Mouse (Mus musculus) heart, postnatal 25 days (tissue): ENCODE data around the gene Phyhipl. TPM values are rescaled to one million over a fixed set of nuclear protein-coding genes. Genes with fewer than 3 reads are reported as not detected.

Source experiments
- DNase-seq: peaks from one replicate; pipeline ENCODE4 v3.0.0; 2022; ENCODE audit warnings: low spot score
- intact Hi-C: fragments of 180-260 bp; cut with DNase I; formaldehyde crosslinking; loops from one replicate; pipeline ENCODE4 v1.15.1; 2025
- total RNA-seq, 2 experiments: library from RNA; stranded (reverse); gene quantifications; 2 replicates each; pipeline ENCODE4 v1.2.3; 2021

The Phyhipl gene
- total RNA-seq, 2 experiments from 2014 or later, result not detected

DNA sequence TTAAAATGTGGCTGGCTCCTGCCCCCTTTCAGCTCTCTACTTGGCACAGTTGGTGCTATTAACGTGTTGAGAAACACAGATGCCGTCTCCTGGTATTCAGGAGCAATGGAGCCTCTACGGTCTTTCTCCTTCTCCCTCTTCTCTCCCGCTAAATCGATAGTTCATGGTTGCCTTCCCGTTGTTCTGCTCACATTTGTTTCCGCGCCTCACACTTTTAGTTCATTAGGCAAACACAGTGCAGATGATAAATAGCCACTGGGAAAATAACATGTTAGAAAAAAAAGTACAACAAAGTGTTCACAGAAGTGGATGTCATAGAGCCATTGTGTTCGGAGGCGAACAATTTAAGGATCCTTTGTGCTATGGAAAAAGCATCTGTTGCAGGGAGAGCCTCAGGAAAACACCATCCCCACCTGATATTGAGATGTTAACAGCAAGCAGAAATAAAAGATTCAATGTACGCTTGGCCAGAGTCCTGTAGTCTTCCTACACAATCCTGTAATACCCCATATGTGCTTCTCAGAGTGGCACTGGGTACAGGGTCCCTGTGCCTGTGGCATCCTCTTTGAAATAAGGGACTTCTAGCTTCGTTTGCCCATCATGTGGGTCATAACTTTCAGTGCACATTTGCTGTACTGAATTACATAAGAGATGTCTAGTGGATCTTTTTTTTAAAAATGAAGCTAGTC, 18.0 kb downstream of the Phyhipl start:
- intact Hi-C loops, result no loop called here
- DNase-seq, result no peak

DNA sequence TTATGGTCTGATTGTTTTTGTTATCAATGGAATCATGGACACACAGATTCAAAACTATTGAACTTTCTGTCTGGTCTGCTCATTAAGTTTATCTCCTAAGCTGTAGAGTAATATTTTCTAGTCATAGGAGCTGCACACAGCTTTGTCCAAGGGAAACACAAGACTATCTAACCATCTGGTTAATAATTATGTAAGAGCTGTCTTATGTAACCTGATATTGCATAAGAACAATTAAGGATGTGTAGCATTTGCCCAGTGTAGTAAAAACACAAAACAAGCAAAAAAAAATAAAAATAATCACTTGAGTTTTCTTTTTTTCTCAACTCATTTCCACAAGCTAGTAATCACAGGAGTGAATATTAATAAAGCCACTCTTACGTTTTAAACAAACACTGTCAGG, 20.5 kb downstream of the Phyhipl start:
- intact Hi-C loops, result no loop called here
- no peak for DNase-seq

DNA sequence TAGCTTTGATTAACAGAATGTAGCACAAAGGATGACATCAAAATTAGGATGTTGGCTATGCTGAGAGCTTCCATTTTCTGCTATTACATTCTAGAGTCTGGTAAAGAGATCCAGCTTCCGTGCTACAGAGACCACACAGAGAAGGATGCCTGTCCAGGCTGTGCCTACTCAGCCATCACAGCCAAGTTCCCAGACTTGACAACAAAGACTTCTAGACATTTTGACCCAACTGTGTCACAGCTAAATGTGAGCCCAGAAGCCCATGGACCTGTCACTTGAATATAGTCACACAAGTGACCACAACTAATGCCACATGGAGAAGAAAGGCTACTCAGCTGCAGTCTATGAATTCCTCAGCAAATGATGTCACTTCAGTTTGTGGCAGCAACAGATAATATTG, 24.6 kb downstream of the Phyhipl start:
- no peak for DNase-seq
- intact Hi-C loops, result no loop called here

DNA sequence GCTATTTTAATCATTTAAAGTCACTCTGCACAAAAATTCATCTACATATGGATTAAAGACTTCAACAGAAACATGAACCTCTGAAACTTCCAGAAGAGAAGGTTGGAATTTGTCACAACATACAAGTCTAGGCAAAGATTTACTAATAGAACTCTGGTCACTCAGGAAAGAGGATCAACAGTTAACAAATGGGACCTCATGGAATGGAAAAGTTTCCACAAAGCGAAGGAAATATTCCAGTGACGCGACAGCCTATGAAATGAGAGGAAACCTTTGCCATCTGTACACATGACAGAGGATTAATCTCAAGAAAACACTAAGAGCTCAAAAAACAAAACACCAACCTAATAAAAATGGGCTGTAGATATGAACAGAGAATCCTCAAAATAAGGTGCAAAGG, 32.3 kb downstream of the Phyhipl start:
- DNase-seq, result no peak
- intact Hi-C loops, result no loop called here

DNA sequence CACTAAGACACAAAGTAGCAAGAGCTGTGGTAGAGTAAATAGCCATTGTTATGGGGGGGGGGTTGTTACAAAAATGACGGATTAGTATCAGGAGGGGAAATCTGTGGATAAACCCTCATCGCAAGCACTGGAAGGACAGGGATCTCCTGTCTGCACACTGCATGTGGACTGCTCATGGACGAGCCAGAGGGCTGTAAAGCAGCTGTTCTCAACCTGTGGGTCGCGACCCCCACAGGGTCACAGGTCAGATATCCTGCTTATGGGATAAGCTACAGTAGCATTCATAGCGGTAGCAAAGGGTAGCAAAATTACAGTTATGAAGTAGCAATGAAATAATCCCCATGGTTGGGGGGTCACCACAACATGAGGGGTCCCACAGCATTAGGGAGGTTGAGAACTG, 39.4 kb downstream of the Phyhipl start:
- intact Hi-C loops, result no loop called here
- no peak for DNase-seq

GRCm38 (mm10) chr10:70611633-70612032, 44.1 kb downstream of the Phyhipl start:
- intact Hi-C loops, result no loop called here
- DNase-seq, result no peak

DNA sequence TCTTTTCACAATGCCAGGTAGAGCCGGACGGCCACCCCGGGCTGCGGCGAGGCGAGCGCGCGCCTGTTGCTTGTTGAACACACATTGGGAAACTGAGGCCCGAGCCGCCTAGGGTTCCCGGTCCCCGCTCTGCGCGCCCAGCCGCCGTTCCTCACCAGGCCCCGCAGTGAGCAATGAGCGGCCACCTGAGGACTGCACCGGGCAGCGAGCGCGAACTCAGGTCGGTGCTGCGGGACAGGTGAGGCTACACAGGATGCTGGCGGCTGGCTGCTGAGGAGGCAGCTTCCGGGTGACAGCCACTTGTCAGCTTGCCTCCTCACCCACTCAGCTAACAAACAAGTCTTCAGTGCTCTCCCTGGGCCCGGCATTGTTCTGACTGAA, 55.9 kb downstream of the Phyhipl start:
- no peak for DNase-seq
- intact Hi-C loops, result loop anchor here (10.0 kb wide), 1 partner anchor 625 kb away; no protein-coding TSS in a partner anchor

GRCm38 (mm10) chr10:70599126-70599924, 56.4 kb downstream of the Phyhipl start:
- intact Hi-C loops, result loop anchor here (10.0 kb wide), 1 partner anchor 625 kb away; no protein-coding TSS in a partner anchor

GRCm38 (mm10) chr10:70598516-70599125, 57.1 kb downstream of the Phyhipl start:
- intact Hi-C loops, result loop anchor here (10.0 kb wide), 1 partner anchor 626 kb away; no protein-coding TSS in a partner anchor
- no peak for DNase-seq

More at GRCm38 (mm10) chr10:70599126-70599924, 56.4 kb downstream of the Phyhipl start:
- no peak for DNase-seq

DNA sequence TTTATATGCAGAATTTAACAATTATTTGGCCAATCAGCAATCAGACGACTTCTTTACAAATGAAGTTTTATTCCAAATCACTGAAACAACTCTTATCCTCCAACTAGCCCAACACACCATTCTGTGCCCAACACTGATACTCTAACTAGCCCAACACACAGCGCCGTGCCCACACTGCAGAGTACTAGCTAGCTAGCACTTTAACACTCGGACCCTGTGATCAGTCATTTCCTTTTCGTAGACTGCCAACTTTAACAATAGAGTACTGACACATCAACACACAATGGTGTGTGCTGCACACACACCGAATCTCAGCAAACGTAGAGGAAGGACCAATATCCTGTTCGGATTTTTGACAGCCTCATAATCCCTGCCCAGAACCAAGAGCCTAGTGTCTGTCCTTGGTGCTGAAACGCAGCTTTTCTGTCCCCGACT, 57.7 kb downstream of the Phyhipl start:
- intact Hi-C loops, result loop anchor here (10.0 kb wide), 1 partner anchor 627 kb away; no protein-coding TSS in a partner anchor

DNA sequence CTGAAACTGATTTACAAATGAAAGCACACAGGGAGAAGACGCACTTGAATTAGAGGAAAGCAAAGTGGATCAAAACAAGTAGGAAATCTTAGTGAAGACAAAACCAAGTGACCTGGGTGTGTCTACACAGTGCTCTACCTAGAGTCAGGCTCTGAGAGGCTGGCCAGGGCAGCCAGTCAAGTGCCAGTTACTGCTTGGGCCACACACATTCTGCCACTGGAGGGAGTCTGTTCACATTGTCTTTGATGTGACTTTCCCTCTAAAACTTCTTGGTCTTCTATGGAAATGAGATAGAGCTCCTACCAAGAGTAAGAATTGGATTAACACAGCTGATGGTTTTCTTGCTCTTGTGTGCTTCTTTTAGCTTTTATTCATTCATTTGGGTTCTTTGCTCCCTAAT, 61.8 kb downstream of the Phyhipl start:
- no peak for DNase-seq
- intact Hi-C loops, result loop anchor here (5.0 to 10.0 kb wide), 2 partner anchors 368 to 631 kb away; no protein-coding TSS in a partner anchor

More for the DNA sequence above, 57.7 kb downstream of the Phyhipl start:
- DNase-seq, result no peak

- intact Hi-C loops, result no loop called here
- no peak for DNase-seq
These were observed 68.8 kb downstream of the Phyhipl start for GRCm38 (mm10) chr10:70586876-70587405.

DNA sequence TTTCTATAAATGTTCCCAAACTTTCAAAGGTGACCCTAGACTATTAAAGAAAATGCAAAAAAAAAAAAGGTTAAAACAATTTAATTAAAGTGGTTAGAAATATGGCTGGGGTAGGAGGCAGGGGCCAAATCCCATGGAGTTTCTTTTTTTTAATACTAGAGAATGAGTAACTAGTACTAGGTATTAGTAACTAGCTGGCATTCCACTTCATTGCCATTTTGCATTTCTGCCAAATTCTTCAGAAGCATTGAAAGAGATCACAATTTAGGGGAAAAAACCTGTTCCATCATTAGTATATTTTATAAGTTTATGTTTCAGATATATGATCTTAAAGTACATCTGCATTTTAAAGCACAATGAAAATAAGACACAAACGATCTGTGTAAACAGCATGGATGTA, 71.6 kb downstream of the Phyhipl start:
- intact Hi-C loops, result no loop called here
- DNase-seq, result no peak

DNA sequence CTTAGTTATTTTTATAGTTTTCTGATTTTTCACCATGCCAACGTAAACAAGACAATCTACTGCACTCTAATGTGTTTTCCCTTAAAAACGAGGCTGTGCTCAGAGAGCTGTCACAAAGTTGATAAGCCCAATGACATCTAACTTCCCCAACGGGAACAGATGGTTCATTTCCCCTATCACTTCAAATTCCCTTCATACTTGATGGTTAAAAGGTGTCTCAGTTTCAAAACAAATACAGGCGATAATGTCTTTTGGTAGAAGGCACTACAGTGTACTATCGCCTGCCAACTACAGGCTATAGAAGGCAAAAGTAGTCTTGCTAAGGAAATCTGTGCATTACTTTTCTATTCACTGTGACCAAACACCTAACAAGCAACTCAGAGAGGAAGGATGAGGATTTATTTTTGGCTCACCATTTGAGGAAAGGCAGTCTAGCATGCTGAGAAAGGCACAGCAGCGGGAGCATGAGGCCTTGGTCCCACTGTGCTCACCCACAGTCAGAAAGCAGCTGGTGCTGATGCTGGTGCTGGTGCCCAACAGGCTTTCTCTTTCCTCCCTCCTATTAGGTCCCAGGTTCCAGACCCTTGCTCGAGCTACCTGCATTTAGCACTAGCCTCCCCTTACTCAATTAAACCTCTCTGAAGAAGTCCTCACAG, 74.1 kb downstream of the Phyhipl start:
- intact Hi-C loops, result no loop called here

DNA sequence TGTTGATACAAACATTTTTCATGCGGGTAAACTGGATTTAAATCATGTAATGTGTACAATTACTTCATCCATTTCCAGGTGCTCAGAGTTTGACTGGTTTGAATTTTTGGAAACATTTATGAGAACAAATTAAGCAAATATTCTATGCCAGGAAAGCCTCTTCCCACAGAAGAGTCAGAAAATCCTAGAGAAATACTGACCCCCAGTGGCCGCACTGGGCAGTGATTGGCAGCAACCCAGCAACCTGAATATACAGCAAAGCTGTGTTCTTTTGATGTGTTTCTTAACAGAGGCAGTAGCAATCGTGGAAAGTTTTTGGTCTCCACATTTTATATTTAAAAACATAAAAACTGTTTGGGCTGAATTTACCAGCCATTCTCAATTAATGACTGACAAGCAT, 92.1 kb downstream of the Phyhipl start:
- intact Hi-C loops, result loop anchor here (2.0 kb wide), 1 partner anchor 195 kb away; no protein-coding TSS in a partner anchor
- DNase-seq, result peak; percentile 6

More for the DNA sequence above, 74.1 kb downstream of the Phyhipl start:
- no peak for DNase-seq

- DNase-seq, result no peak
- intact Hi-C loops, result no loop called here
These were observed 103.2 kb downstream of the Phyhipl start for GRCm38 (mm10) chr10:70552531-70552930.

DNA sequence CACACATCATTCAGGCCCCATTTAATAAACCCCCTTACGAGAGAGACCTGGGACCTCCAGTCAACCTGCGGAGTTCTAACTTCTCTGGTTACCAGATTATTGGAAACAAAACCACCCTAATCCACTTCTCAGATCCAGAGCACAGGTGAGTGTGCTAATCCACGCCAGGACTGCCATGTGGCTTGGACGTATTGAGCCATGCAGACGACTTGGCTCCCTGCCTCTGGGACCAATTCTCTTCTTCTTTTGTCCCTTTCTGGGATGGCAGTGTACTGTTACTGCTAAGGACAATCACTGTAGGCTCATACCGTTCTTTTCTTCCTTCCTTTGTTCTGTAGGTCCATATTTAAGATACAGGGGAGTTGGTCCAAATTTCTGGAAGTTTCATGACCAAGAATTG, 112.9 kb downstream of the Phyhipl start:
- no peak for DNase-seq
- intact Hi-C loops, result no loop called here

DNA sequence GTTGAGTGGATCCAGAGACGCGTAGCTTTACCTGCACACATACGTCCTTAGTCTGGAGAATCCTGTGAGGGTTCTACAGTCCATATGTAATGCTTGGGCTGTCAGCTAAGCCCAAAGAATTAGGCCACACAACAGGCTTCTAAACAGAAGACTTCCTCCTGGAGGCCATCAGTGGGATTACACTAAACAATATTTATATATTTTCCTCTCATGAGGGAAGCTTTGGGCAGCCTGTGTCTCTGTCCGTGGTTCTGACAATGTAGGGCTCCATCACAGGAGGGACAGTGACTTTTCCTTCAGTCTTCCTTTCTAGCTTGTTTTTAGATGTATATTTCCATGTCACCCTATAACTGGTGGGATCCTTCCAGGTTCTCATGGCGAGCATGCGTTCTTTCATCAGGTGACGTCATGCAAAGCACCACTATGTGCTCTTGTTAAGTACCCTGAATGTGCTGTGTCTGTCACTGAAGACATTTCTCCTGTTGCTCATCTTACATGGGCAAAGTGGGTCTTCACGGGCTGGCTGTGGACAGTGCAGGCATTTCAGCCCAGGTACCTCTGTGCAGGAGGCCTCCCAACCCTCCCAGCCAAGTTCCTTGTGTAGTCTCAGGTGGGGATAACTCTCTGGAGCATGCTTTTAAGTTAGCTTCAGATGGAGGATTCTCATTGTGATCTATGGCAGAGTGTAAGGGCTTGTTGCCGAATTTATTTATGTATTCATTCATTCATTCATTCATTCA, 115.1 kb downstream of the Phyhipl start:
- no peak for DNase-seq
- intact Hi-C loops, result no loop called here

DNA sequence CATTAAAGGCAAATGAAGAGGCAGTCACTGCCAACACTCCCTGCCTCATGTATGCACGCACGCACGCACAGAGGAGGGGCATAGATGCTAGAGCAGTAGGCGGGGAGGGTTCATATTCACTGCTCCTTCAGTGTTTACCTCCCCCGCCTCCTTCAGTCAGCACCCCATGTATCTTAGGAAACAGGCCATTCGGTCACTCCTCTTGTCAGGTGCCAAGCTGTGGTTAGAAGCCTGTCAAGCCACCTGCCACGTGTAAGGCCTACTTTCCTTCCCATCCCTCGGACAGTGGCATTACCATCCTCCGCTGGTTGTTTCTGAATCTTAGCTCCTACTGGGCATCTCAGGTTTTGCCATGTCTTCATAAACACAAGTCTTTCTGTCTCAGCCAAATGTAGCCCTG, 116.5 kb downstream of the Phyhipl start:
- no peak for DNase-seq
- intact Hi-C loops, result no loop called here
